Mouse (Mus musculus): Measurements from ENCODE around the gene Zdhhc1.
A peak's percentile ranks its signal among the peaks of the same experiment; 100 is the strongest.

The Zdhhc1 gene

GRCm38 (mm10) chr8:105496439-105497180 lies at the start of gene Zdhhc1:
Gene Zdhhc1 (minus strand): TSS chr8:105496902.
- DNase-seq (ENCODE audit: low spot score), result peak; percentile 88

- DNase-seq (ENCODE audit: low spot score), result no peak
Measured at GRCm38 (mm10) chr8:105545249-105545648, 48.5 kb upstream of the Zdhhc1 start.

- DNase-seq (ENCODE audit: low spot score), result peak; percentile 51
Measured at GRCm38 (mm10) chr8:105544544-105545205, 48.0 kb upstream of the Zdhhc1 start.

GRCm38 (mm10) chr8:105543703-105544102 lies 47.0 kb upstream of the Zdhhc1 start:
- DNase-seq (ENCODE audit: low spot score), result peak; percentile 52

- DNase-seq (ENCODE audit: low spot score), result no peak
Measured at GRCm38 (mm10) chr8:105542808-105543207, 46.1 kb upstream of the Zdhhc1 start.

GRCm38 (mm10) chr8:105542032-105542656 lies 45.4 kb upstream of the Zdhhc1 start:
- no peak for DNase-seq (ENCODE audit: low spot score)

GRCm38 (mm10) chr8:105538940-105539339 lies 42.2 kb upstream of the Zdhhc1 start:
- no peak for DNase-seq (ENCODE audit: low spot score)

- peak; percentile 60 for DNase-seq (ENCODE audit: low spot score)
Measured at GRCm38 (mm10) chr8:105537011-105537677, 40.4 kb upstream of the Zdhhc1 start.

GRCm38 (mm10) chr8:105536546-105536945 lies 39.8 kb upstream of the Zdhhc1 start:
- no peak for DNase-seq (ENCODE audit: low spot score)

GRCm38 (mm10) chr8:105533892-105534329 lies 37.2 kb upstream of the Zdhhc1 start:
- peak; percentile 89 for DNase-seq (ENCODE audit: low spot score)

- DNase-seq (ENCODE audit: low spot score), result peak; percentile 84
Measured at GRCm38 (mm10) chr8:105533439-105533838, 36.7 kb upstream of the Zdhhc1 start.

- DNase-seq (ENCODE audit: low spot score), result peak; percentile 85
Measured at GRCm38 (mm10) chr8:105531774-105532173, 35.1 kb upstream of the Zdhhc1 start.

GRCm38 (mm10) chr8:105529271-105529670 lies 32.6 kb upstream of the Zdhhc1 start:
- DNase-seq (ENCODE audit: low spot score), result peak; percentile 50

- no peak for DNase-seq (ENCODE audit: low spot score)
Measured at GRCm38 (mm10) chr8:105528206-105528605, 31.5 kb upstream of the Zdhhc1 start.

- DNase-seq (ENCODE audit: low spot score), result peak; percentile 53
Measured at GRCm38 (mm10) chr8:105527110-105527509, 30.4 kb upstream of the Zdhhc1 start.

- DNase-seq (ENCODE audit: low spot score), result no peak
Measured at GRCm38 (mm10) chr8:105522890-105523289, 26.2 kb upstream of the Zdhhc1 start.

- DNase-seq (ENCODE audit: low spot score), result no peak
Measured at GRCm38 (mm10) chr8:105521995-105522769, 25.5 kb upstream of the Zdhhc1 start.

- DNase-seq (ENCODE audit: low spot score), result no peak
Measured at GRCm38 (mm10) chr8:105521061-105521460, 24.4 kb upstream of the Zdhhc1 start.

- no peak for DNase-seq (ENCODE audit: low spot score)
Measured at GRCm38 (mm10) chr8:105520521-105520920, 23.8 kb upstream of the Zdhhc1 start.

GRCm38 (mm10) chr8:105519591-105519990 lies 22.9 kb upstream of the Zdhhc1 start:
- no peak for DNase-seq (ENCODE audit: low spot score)
